Mouse (Mus musculus) cerebellum, adult 11-12 months (tissue): ENCODE data around the gene Cnep1r1.
A peak's percentile ranks its signal among the peaks of the same experiment; 100 is the strongest.

Experiments
- DNase-seq: peaks from one replicate; pipeline ENCODE4 v3.0.0; 2022

The Cnep1r1 gene

DNA sequence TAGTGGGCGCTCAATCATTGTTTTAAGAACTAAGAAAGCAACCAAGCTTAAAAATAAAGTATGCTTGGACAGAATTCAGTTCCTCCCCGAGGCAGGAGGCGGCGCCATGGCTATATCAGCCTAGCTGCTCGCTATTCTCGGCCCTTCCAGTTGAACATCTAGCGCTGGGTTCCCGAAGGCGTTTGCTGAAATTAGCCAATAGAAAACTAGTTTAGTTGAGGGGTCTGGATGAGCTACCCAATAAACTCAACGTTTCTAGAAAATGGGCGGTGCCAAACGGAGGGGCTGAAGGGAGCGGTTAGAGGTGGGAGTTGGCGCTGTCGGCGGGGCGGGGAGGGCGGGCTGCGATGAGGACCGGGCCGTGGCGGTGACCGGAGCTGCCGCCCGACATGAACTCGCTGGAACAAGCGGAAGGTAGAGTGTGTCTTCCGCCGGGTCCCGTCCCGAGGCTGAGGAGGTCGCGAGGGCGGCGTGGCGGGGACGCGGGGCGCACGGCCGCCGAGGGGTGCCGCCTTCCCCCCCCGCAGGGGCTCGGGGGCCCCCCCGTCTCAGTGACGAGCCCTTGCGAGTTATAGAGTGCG lies at the start of gene Cnep1r1:
Gene Cnep1r1 (plus strand): TSS at position 314 of the 581 bp plus-strand sequence.
- peak; percentile 96 for DNase-seq

GRCm38 (mm10) chr8:88082183-88082582 lies 36.4 kb upstream of the Cnep1r1 start:
- DNase-seq, result no peak

GRCm38 (mm10) chr8:88088006-88088405 lies 30.6 kb upstream of the Cnep1r1 start:
- no peak for DNase-seq

DNA sequence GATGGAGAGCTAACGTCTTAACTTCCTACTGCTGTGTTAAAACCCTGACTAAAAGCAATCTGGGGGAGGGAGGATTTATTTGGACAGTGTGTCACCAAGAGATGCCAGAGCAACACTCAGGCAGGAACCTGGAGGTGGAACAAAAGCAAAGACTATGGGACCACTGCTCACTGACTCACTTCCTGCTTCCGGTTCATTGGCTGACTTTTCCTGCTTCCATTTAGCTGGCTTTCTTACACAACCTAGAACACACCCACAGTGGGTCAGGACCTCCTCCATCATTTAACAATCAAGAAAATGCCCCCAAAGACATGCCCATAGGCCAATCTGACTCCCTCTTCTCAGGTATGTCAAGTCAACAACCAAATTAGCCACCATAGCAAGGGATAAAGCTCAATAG lies 26.9 kb upstream of the Cnep1r1 start:
- DNase-seq, result no peak

- no peak for DNase-seq
Observed at GRCm38 (mm10) chr8:88093367-88093766, 25.2 kb upstream of the Cnep1r1 start.

GRCm38 (mm10) chr8:88098856-88099255 lies 19.7 kb upstream of the Cnep1r1 start:
- DNase-seq, result no peak

DNA sequence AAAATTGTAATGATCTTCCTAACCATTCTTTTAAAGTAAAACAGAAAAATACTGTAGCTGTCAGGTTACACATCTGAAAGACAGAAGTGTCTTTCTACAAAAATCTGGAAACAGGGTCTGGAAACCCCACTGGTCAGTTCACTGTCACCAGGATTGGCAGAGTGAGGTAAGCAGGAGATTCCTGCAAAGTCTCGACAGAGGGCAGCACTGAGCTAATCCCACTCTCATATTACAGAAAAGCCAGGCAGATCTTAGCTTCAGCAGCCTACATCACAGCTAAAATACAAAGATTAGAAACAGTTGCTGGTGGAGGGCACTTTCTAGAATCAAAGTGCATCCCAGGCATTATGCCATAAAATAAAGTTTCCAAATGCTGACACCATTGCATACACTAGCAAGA lies 19.0 kb upstream of the Cnep1r1 start:
- DNase-seq, result peak; percentile 16

- DNase-seq, result no peak
Observed at GRCm38 (mm10) chr8:88109241-88109640, 9.3 kb upstream of the Cnep1r1 start.

GRCm38 (mm10) chr8:88119076-88119475 lies 507 bp downstream of the Cnep1r1 start:
- DNase-seq, result no peak

- DNase-seq, result no peak
Observed at GRCm38 (mm10) chr8:88124850-88125249, 6.3 kb downstream of the Cnep1r1 start.

DNA sequence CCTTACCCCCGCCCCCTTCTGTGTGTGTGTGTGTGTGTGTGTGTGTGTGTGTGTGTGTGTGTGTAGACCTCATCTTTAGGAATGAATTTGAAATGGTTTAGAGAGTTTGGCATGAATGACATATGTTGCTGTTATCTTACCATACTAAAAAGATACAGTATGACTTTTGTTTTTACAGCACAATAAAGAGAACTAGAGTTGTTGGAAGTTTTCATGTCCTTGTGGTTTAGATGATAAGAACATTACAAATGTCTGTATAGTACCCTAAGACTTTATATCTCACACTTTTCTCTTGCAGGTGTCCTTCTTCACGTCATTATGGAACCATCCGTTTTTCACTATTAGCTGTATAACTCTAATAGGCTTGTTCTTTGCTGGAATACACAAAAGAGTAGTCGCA lies 10.8 kb downstream of the Cnep1r1 start:
- no peak for DNase-seq

DNA sequence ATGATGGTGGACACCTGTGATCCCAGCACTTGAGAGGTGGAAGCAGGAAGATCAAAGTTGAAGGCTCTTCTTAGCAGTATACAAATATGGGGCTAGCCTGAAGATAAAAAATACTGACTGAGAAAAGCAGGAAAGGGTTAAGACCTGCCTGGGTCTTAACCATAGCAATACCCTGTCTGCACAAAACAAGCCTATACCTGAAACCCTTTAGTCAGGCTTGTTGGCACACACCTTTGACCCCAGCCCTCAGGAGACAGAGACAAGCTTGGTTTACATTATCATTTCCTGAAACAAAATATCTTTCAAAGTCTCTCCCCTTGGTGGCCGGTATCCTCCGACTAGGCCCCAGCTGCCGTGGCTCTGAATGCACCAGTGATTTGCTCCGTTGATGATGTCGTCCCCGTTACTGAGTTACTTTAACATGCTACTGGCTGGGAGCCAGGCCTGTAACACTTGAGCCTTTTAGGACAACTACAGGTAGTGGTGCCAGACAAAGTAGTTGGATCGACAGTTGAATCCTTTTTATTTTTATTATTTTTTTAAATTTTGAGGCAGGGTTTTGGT lies 12.3 kb downstream of the Cnep1r1 start:
- no peak for DNase-seq

DNA sequence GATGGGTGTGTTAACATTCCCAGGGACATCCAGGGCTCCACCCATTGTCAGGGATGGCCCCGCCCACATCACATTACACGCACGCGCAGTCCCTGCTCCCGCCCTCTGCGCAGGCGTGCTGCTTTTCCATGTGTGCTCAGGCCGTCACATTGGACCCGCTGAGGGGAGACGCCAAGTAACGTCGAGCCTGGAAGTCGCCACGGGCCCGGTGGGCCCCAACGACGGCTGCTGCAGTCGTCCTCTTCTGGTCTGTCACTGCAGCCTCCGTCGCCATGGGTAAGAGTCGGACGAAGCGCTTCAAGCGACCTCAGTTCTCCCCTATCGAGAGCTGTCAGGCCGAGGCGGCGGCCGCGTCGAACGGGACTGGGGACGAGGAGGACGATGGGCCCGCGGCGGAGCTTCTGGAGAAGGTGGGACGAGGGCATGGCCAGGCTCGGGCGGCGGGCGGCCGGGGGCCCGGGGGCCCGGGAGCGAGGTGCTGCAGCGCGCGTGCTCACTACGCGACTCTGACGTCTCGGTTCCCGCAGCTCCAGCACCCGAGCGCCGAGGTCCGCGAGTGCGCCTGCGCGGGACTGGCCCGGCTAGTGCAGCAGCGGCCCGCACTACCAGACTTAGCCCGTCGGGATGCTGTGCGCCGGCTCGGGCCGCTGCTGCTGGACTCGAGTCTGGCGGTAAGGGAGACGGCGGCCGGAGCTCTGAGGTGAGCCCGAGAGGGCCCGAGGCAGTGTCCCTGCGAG lies 19.3 kb downstream of the Cnep1r1 start, which contains the start of gene Heatr3:
Gene Heatr3 (plus strand): TSS at position 108 of the 737 bp plus-strand sequence.
- DNase-seq, result peak; percentile 95

GRCm38 (mm10) chr8:88139256-88139655 lies 20.7 kb downstream of the Cnep1r1 start:
- no peak for DNase-seq

- no peak for DNase-seq
Observed at GRCm38 (mm10) chr8:88141629-88142028, 23.1 kb downstream of the Cnep1r1 start.

DNA sequence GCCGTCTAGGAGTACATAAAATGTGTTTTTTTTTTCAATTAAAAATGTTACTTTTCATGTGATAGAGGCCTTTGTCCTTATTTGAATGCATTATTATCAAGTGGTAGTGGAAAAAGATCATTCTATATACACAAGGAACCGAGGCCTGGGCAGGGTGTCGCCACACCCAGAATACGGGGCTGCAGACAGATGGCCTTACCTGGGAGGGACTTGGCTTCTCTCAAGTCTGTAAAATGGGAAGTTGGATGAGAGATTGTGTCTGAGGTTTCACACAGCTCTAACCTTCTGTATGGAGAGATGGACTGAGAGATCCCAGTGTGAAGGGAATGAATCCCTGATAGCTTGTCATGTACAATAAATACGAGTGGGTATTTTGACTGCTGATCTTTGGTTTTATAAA lies 25.5 kb downstream of the Cnep1r1 start:
- no peak for DNase-seq

DNA sequence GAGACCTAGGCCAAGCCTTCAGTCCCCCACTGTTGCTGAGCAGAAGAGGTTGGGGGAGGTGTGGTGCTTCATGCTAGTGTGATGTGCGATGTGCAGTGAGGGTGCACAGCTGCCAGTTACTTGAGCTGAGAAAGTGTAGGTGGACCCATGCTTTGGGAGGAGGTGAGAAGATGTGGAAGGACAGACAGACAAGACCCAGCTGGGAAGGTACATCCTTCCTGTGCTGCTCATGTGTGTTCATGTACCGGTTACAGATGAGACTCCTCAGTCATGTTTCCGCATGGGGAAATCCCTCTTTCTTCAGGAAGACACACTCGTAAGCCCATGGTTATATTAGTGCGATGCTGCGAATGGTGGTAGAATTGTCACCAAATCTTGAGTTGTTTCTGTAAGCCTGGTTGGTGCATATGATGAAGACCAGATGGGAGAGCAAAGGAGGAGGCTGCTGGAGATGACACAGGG lies 32.4 kb downstream of the Cnep1r1 start:
- DNase-seq, result no peak

DNA sequence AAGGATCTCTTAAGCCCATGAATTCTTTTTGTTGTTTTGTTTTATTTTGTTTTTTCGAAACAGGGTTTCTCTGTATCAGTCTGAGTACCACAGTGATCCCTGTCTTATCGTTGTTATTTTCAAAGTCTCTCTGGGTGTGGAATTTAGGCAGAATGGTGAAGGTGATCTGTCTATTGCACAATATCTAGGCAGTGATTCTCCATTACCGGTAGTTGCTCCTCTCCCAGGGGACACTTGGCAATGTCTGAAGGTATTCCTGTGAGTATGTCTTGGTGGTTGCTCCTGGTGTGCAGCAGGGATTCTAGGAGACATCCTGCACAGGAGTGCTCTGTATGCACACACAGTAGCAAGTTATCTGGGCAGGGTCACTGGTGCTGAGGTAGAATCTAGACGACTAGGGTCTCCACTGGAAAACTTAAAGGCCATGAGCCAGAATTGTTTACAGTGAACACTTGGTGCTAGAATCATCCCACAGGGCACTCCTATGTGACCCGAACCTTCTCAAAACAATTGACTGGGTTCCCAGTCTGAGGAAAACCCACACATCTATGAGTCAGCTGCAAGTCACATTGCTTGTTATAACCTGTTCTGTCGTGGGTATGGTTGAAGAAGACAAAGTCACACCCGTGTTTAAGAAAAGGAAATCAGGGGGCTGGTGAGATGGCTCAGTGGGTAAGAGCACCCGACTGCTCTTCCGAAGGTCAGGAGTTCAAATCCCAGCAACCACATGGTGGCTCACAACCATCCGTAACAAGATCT lies 41.8 kb downstream of the Cnep1r1 start:
- no peak for DNase-seq

DNA sequence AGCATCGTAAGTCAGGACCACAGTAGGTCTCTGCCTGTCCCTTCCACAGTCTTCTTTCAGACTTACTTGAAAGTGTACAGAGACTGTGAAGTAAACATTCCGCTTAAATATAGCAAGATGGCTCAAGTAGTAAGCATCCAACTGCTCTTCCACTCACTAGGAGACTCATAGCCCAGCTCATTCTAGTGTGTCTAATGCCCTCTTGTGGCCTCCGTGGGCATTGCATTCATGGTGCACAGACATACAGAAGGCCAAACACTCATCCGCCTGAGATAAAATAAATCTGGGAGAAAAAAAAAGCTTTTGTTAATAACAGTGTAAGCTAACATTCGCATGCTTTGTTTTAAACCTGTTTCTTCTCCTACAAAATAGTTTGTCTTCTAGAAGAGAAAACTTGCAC lies 42.9 kb downstream of the Cnep1r1 start:
- no peak for DNase-seq

DNA sequence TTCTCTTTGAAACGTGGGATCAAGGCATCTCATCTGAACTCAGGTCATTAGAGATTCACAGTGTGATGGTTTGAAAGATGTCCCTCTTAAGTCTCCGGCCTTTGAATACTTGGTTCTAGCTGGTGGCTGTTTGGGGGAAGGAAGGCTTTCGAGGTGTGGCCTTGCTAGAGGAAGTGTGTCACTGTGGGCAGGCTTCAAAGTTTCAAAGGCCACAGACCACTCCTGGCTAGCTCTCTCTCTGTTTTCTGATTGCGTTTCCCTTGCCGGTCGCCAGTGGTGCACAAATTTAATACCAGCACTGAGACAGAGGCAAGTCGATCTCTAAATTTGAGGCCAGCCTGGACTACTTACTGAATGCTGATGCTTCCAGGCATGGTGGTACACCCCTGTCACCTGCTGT lies 56.7 kb downstream of the Cnep1r1 start:
- DNase-seq, result no peak

- no peak for DNase-seq
Observed at GRCm38 (mm10) chr8:88177291-88177690, 58.7 kb downstream of the Cnep1r1 start.

DNA sequence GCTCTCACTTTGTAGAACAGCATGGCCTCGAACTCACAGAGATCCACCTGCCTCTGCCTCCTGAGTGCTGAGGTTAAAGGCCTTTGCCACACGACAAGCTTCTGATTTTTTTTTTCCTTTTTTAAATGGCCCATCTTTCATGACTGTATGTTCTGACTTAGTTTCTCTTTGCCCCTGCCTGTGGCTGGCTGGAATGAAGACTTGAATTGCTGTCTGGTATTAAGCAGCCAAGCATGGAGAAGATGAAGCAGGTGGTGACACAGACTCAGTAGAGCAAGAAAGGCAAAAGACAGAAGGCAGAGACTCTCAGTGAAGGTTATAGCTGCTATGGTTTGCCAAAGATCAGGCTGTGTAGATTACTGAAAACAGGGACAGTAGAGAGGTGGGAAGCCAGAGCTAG lies 64.6 kb downstream of the Cnep1r1 start:
- DNase-seq, result no peak
